Mouse (Mus musculus) lung, embryonic 16.5 days (tissue): Measurements from ENCODE around the gene Gsk3b. TPM values are rescaled to one million over a fixed set of nuclear protein-coding genes. Genes with fewer than 3 reads are reported as not detected.

ENCODE experiments used
- ATAC-seq: fragments of 200-750 bp; cut with Nextera tagmentation; 2 replicates; pipeline ENCODE4 v1.8.0; 2017; ENCODE audit warnings: low read depth, mild to moderate bottlenecking, moderate library complexity
- H3K27ac ChIP-seq: fragments of 300-500 bp; sonication (generic); 2 replicates; pipeline ENCODE4 v1.5.1; 2014; ENCODE audit warnings: mild to moderate bottlenecking, control low read depth, low read length
- H3K27me3 ChIP-seq: fragments of 300-500 bp; sonication (generic); 2 replicates; pipeline ENCODE4 v1.6.1; 2014; ENCODE audit warnings: low read depth, low read length, mixed read lengths; ENCODE audit not compliant: control insufficient read depth, insufficient read depth
- H3K36me3 ChIP-seq: fragments of 300-500 bp; sonication (generic); 2 replicates; pipeline ENCODE4 v1.6.1; 2014; ENCODE audit warnings: low read length; ENCODE audit not compliant: control insufficient read depth, insufficient read depth
- H3K4me1 ChIP-seq: fragments of 300-500 bp; sonication (generic); replicated peaks from 2 replicates; pipeline ENCODE4 v1.6.1; 2014; ENCODE audit warnings: low read length, mixed read lengths; ENCODE audit not compliant: control insufficient read depth, insufficient read depth
- H3K4me2 ChIP-seq: fragments of 300-500 bp; sonication (generic); 2 replicates; pipeline ENCODE4 v1.6.1; 2014; ENCODE audit warnings: low read depth, low read length, control low read depth
- H3K4me3 ChIP-seq: fragments of 300-500 bp; sonication (generic); 2 replicates; pipeline ENCODE4 v1.5.1; 2014; ENCODE audit warnings: mild to moderate bottlenecking, low read length, control low read depth
- H3K9ac ChIP-seq: fragments of 300-500 bp; sonication (generic); 2 replicates; pipeline ENCODE4 v1.6.1; 2014; ENCODE audit warnings: low read length, control low read depth
- H3K9me3 ChIP-seq: fragments of 300-500 bp; sonication (generic); 2 replicates; pipeline ENCODE4 v1.6.1; 2016; ENCODE audit warnings: low read length; ENCODE audit not compliant: control insufficient read depth
- WGBS: fragments of 180-500 bp; shearing (Covaris S2); extraction: QIAGEN DNeasy Blood & Tissue Kit; methylation state at CpG from one replicate; pipeline ENCODE4 v1.1.7; 2014; 5-methylcytosine and 5-hydroxymethylcytosine counted together
- polyA plus RNA-seq: library from polyadenylated mRNA; unstranded; fragments of >200 nt; fragmentation: Nextera tagmentation; extraction: Ambion mirVana; gene quantifications from 2 replicates; pipeline ENCODE4 v1.2.1, GENCODE M21; 2015

Gene Gsk3b
- polyA plus RNA-seq, 1 experiment from 2014 or later: 47.3 TPM

DNA sequence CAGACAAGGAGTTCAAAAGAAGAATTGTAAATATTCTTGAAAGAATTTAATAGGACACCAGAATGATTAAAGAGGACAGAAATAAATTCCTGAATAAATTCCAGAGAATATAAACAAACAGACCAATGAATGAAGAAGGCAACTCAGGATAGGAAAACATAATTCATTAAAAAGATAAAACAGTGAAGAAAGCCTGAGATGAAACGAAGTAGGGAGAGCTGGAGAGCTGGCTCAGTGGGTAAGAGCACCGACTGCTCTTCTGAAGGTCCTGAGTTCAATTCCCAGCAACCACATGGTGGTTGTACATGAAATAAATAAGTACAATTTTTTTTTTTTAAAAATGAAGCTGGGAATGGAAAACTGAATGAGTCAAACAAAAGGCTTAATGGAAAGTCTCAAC lies 185.9 kb downstream of the Gsk3b start:
- no peaks in the 10 kb centered on the region for H3K9me3 ChIP-seq
- ATAC-seq: no peak
- H3K9ac ChIP-seq: no peak overlapping the region
- no peaks in the 10 kb centered on the region for H3K36me3 ChIP-seq
- H3K4me3 ChIP-seq: no peak overlapping the region
- no peaks in the 10 kb centered on the region for H3K4me1 ChIP-seq
- no peaks in the 10 kb centered on the region for H3K27me3 ChIP-seq
- 48% methylated on average over 2 of the region's 2 CpGs for WGBS
- no peak overlapping the region for H3K27ac ChIP-seq
- H3K4me2 ChIP-seq: no peak overlapping the region

DNA sequence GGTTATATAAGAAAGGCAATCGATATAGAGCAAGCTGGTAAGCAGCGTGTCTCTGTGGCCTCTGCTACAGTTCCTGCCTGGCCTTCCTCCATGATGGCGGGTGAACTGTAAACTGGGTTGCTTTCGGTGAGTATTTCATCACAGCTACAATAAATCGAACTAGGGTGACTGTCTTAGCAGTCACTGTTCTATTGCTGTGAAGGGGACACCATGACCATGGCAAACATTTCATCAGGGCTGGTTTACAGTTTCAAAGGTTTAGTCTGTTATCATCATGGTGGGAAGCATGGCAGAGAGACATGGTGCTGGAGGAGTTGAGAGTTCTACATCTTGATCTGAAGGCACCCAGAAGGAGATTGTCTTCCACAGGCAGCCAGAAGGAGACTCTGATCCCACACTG lies 191.0 kb downstream of the Gsk3b start:
- ATAC-seq: no peak
- Histone ChIP-seq H3K4me2 (no peak overlapping the region), H3K27ac (no peak overlapping the region), H3K9ac (no peak overlapping the region), H3K9me3 (no peaks in the 10 kb centered on the region), H3K4me3 (no peak overlapping the region), H3K4me1 (no peaks in the 10 kb centered on the region), H3K36me3 (no peaks in the 10 kb centered on the region), H3K27me3 (no peaks in the 10 kb centered on the region)
- WGBS: 92% methylated on average over 5 of the region's 5 CpGs

DNA sequence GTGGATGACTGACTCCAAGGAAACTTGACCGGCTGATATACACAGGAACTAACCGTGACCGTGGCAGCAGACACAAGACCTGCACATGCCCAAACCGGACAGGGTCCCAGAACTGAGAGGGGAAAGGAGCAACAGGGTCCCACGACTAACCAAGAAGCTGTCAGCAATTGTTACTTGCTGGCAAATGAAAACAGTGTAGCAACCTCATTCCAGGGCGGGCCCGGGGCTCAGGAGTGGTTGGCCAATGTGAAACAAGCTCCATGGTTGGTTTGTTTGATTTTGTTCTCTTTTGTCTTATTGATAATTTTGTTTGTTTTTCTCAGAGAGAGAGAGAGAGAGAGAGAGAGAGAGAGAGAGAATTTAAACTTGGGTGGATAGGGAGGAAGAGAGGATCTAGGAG lies 192.2 kb downstream of the Gsk3b start:
- no peaks in the 10 kb centered on the region for H3K4me1 ChIP-seq
- no peak overlapping the region for H3K9ac ChIP-seq
- no peak for ATAC-seq
- H3K4me3 ChIP-seq: no peak overlapping the region
- H3K27me3 ChIP-seq: no peaks in the 10 kb centered on the region
- no peaks in the 10 kb centered on the region for H3K36me3 ChIP-seq
- no peak overlapping the region for H3K27ac ChIP-seq
- no peaks in the 10 kb centered on the region for H3K9me3 ChIP-seq
- 55% methylated on average over 7 of the region's 7 CpGs for WGBS
- no peak overlapping the region for H3K4me2 ChIP-seq

DNA sequence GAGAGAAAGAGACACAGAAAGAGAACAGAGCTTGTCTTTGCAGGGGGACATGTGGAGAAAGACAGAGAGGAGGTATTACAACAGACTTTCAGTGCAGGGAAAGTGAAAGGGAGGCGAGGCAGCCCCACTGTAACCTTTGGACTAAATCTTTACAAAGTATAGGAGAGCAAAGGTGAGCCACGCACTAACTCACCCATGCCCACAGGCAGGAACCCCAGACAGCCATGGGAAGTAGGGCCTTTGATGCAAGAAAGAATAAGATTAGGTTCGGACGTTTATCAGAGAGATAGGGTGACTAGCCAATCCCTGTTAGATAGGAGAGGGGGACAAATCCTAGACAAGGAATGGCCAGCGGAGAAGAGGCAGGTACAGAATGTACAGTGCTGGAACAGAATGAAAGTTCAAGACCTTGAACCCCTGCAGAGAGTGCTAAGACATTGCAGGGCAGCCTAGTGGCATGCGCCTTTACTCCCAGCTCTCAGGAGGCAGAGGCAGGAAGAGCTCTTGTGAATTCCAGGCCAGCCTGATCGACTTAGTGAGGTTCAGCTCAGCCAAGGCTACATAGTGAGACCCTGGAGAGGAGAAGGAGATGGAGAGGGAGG lies 193.9 kb downstream of the Gsk3b start:
- H3K4me2 ChIP-seq: no peak overlapping the region
- no peak for ATAC-seq
- no peak overlapping the region for H3K4me3 ChIP-seq
- no peaks in the 10 kb centered on the region for H3K36me3 ChIP-seq
- no peak overlapping the region for H3K27ac ChIP-seq
- 73% methylated on average over 7 of the region's 7 CpGs for WGBS
- no peak overlapping the region for H3K9ac ChIP-seq
- H3K9me3 ChIP-seq: no peaks in the 10 kb centered on the region
- no peaks in the 10 kb centered on the region for H3K27me3 ChIP-seq
- no peaks in the 10 kb centered on the region for H3K4me1 ChIP-seq

DNA sequence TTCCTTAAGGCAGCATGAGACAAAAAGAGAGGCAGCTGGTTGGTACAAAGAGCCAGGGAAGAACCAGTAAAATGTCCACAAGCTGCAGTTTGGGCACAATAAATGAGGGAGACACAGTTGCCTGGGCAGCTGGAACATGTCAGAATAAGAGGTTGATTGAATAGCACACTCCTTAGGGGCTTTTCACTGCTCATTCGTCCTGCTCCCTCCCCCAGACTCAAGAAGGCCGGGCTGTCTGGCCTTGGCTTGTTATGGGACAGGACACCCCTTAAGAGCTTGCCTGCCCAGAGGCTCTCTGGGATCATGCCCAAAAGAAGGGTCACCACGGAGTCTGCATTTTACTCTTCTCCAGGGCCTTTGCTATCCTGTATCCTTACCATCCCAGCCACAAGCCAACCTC lies 194.5 kb downstream of the Gsk3b start:
- H3K36me3 ChIP-seq: no peaks in the 10 kb centered on the region
- no peaks in the 10 kb centered on the region for H3K9me3 ChIP-seq
- ATAC-seq: no peak
- no peaks in the 10 kb centered on the region for H3K27me3 ChIP-seq
- no peaks in the 10 kb centered on the region for H3K4me1 ChIP-seq
- no peak overlapping the region for H3K4me2 ChIP-seq
- 23% methylated on average over 3 of the region's 3 CpGs for WGBS
- H3K9ac ChIP-seq: no peak overlapping the region
- no peak overlapping the region for H3K4me3 ChIP-seq
- H3K27ac ChIP-seq: no peak overlapping the region

DNA sequence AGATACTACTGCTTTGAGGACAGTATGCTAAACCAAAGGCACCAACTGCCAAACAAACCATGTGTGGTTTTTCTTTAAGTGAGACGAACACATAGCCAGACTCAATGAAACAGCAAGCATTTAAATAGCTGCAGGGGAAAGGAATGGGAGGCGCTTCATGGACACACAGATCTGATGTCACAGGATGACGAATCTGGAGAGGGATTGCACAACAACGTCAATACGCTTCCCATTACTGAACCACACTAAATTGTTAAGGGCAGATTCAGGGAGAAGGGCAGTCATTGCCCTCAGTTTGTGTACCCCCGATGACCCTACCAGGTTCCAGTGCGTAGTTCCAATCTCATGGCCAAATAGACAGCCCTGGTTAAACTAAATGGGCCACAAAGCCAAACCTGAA lies 197.0 kb downstream of the Gsk3b start:
- no peak overlapping the region for H3K4me2 ChIP-seq
- no peaks in the 10 kb centered on the region for H3K27me3 ChIP-seq
- WGBS: 62% methylated on average over 7 of the region's 7 CpGs
- no peaks in the 10 kb centered on the region for H3K4me1 ChIP-seq
- H3K9ac ChIP-seq: no peak overlapping the region
- no peak overlapping the region for H3K27ac ChIP-seq
- H3K9me3 ChIP-seq: no peaks in the 10 kb centered on the region
- no peak overlapping the region for H3K4me3 ChIP-seq
- no peaks in the 10 kb centered on the region for H3K36me3 ChIP-seq
- ATAC-seq: no peak

DNA sequence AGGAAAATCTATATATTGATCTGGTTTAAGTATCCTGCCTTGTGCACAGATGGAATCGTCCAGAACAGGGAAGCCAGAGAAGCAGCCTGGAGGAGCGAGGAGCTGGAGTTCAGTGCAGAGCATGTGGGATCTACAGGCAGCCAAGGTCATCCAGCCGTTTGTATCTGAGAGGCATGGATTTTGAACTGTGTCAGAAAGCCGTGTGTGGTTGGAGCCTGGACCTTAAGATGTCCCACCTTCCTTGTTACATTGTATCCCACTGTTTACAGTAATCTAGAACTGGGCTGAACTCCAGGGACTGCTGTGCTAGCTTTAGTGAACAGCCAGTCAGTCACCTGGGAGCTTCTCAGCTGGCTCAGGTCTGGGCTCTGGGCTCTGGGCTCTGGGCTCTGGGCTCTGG lies 197.7 kb downstream of the Gsk3b start:
- WGBS: 54% methylated on average over 4 of the region's 4 CpGs
- Histone ChIP-seq H3K27ac (no peak overlapping the region), H3K9me3 (no peaks in the 10 kb centered on the region), H3K27me3 (no peaks in the 10 kb centered on the region), H3K4me1 (no peaks in the 10 kb centered on the region), H3K4me3 (no peak overlapping the region), H3K36me3 (no peaks in the 10 kb centered on the region), H3K4me2 (no peak overlapping the region), H3K9ac (no peak overlapping the region)
- ATAC-seq: no peak

DNA sequence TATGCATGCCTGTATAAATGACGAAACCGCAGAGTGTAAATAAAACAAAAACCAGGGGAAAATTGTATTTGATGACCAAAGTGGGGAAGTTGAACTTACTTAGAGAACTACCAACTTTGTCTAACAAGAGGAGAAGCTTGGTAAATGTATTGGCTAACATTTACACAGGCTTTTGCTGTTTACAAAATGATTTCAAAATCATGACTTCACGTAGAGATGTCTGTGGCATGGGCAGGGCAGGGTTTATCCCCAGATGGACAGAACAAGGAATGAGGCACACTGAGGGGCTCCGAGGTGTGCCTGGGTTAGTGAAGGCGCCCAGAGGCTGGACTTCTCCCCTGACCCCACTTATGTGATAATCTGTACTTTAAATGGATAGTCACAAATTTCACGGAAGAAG lies 198.6 kb downstream of the Gsk3b start:
- 46% methylated on average over 6 of the region's 6 CpGs for WGBS

DNA sequence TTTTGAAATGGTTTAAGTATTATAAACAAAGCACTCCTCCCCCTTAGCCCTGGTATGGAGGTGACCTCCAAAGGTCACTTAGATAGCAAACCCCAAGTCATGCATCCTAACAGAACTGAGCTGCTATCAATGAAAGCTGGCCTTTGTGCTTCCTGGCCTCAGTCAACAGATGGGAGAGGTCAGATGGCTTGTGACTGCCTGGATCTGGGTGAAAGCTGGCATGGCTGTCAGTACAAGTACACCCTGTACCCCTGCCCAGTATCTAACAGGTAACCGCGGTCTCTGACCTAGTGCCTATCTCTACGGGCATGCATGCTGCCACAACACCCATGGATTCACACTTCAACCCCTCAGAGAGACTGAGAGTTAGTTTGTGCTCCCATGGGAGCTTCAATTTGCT lies 199.0 kb downstream of the Gsk3b start:
- no peak for ATAC-seq
- Histone ChIP-seq H3K36me3 (no peaks in the 10 kb centered on the region), H3K27ac (no peak overlapping the region), H3K9me3 (no peaks in the 10 kb centered on the region), H3K4me3 (no peak overlapping the region), H3K9ac (no peak overlapping the region), H3K4me1 (no peaks in the 10 kb centered on the region), H3K27me3 (no peaks in the 10 kb centered on the region), H3K4me2 (no peak overlapping the region)
- 69% methylated on average over 3 of the region's 3 CpGs for WGBS

More for the DNA sequence above, 198.6 kb downstream of the Gsk3b start:
- Histone ChIP-seq H3K4me2 (no peak overlapping the region), H3K27ac (no peak overlapping the region), H3K4me3 (no peak overlapping the region), H3K27me3 (no peaks in the 10 kb centered on the region), H3K36me3 (no peaks in the 10 kb centered on the region), H3K9ac (no peak overlapping the region), H3K4me1 (no peaks in the 10 kb centered on the region), H3K9me3 (no peaks in the 10 kb centered on the region)
- ATAC-seq: no peak

DNA sequence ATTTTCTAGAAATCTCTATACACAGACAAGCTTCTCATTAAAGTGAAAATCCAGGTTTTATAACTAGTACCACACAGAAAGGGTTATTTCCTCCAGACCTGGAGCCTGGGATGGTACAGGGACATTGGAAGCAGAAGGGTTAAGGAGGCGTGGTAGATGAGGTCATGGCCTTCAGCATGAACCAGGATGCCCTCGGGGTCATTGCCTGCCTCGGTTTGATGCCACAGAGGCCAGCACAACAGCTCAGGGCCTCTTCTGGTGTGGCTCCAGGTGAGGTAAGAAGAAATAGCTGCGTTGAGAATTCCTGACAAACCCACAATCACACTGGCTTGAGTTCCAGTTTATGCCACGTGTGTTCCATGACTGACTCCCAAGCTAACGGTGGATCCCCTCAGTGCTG lies 200.1 kb downstream of the Gsk3b start:
- Histone ChIP-seq H3K4me1 (no peaks in the 10 kb centered on the region), H3K27ac (no peak overlapping the region), H3K36me3 (no peaks in the 10 kb centered on the region), H3K4me2 (no peak overlapping the region), H3K9me3 (no peaks in the 10 kb centered on the region), H3K4me3 (no peak overlapping the region), H3K27me3 (no peaks in the 10 kb centered on the region), H3K9ac (no peak overlapping the region)
- no peak for ATAC-seq
- 29% methylated on average over 6 of the region's 6 CpGs for WGBS
